ENCODE assay signal across 8 mouse cellular contexts in the genomic region with DNA sequence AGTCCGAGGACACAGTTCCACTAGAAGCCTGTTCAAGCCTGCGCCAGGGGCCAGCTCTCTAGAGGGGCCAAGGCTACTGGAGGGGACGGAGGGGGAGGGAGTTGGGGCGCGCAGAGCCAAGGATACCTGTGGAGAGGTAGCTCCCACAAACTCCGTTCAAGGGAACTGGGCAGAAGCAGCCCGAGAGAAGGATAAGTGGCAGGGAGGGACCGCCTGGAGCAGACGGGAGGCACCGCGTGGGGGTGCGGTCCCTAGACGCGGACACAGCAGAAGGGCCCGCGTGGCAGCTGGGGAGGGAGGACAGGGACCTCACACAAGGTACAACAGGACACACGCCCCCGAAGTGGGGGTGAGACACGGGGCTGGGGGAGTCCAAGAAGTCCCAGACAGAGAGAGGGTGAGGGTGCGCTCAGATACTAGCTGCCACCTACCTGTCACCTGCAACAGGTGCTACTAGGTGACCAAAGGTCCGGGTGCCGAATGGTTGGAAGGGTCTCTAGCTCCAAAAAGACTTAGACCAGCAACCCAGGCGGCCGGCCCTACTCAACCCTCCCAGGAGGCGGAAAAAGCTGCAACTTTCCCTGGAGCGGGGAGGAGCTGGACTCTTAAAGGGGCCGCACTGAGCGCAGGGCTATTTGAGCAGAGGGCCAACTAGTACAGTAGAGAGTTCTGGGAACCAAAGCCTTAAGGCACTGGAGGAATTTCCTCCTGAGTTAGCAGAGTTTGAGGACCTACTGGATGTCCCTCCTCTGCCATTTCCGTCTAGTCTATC. TPM values are rescaled to one million over a fixed set of nuclear protein-coding genes. Genes with fewer than 3 reads are reported as not detected.
DNase-seq lines count a peak whose midpoint lies in the region; ATAC-seq lines count a peak whose summit lies in the region.

Sytl4 (minus strand) TSS at position 582 of the 772 bp plus-strand sequence.

- H3K9me3 ChIP-seq in embryonic facial prominence, embryonic 14.5 days (ENCODE audit: control insufficient read depth, low read length), result no peaks in the 10 kb centered on the region
- H3K9me3 ChIP-seq in heart, embryonic 16.5 days (replicated peaks; ENCODE audit: control insufficient read depth, low read length), result no peaks in the 10 kb centered on the region
- H3K9me3 ChIP-seq in stomach, embryonic 16.5 days (replicated peaks; ENCODE audit: control insufficient read depth, low read length), result no peaks in the 10 kb centered on the region

- H3K27me3 ChIP-seq in embryonic facial prominence, embryonic 14.5 days (replicated peaks; ENCODE audit: control insufficient read depth, insufficient read depth, low read length), result peaks cover 17% of the 10 kb centered on the region
- no peaks in the 10 kb centered on the region; the same call in 1 of the 2 replicates for H3K27me3 ChIP-seq in heart, embryonic 16.5 days (ENCODE audit: control insufficient read depth, insufficient read depth, low read length)
- no peaks in the 10 kb centered on the region; the same call in 1 of the 2 replicates for H3K27me3 ChIP-seq in stomach, embryonic 16.5 days (ENCODE audit: control insufficient read depth, insufficient read depth, low read length)

- H3K4me3 ChIP-seq in embryonic facial prominence, embryonic 14.5 days (ENCODE audit: low read depth, low read length), result peak within 1 kb of the TSS; percentile 48
- H3K4me3 ChIP-seq in heart, embryonic 16.5 days (ENCODE audit: low read length), result peak within 1 kb of the TSS; percentile 57
- peak within 1 kb of the TSS; percentile 56 for H3K4me3 ChIP-seq in stomach, embryonic 16.5 days (replicated peaks; ENCODE audit: low read length)

- WGBS in embryonic facial prominence, embryonic 14.5 days, result 14% methylated on average over 28 of the region's 29 CpGs
- WGBS in heart, embryonic 16.5 days, result 18% methylated on average over 28 of the region's 29 CpGs
- 15% methylated on average over 29 of the region's 29 CpGs for WGBS in stomach, embryonic 16.5 days

- DNase-seq in adrenal gland, adult 8-10 months, result peak; percentile 21
- peak; percentile 37 for DNase-seq in embryonic facial prominence, embryonic 14.5 days (ENCODE audit: low spot score)
- DNase-seq in kidney, postnatal 14 days, result peak; percentile 45
- DNase-seq in lung, postnatal 4 days, result peak; percentile 31
- no peak for DNase-seq in layer of hippocampus, postnatal 25 days (ENCODE audit: extremely low spot score in 1 of 2, low spot score in 1 of 2)

- no peaks in the 10 kb centered on the region for H3K4me1 ChIP-seq in embryonic facial prominence, embryonic 14.5 days (ENCODE audit: control insufficient read depth, insufficient read depth, low read length)
- H3K4me1 ChIP-seq in heart, embryonic 16.5 days (ENCODE audit: control insufficient read depth, insufficient read depth, low read length), result no peaks in the 10 kb centered on the region
- H3K4me1 ChIP-seq in stomach, embryonic 16.5 days (ENCODE audit: control insufficient read depth, insufficient read depth, low read length), result no peaks in the 10 kb centered on the region

- H3K27ac ChIP-seq in embryonic facial prominence, embryonic 14.5 days (replicated peaks; ENCODE audit: low read depth, low read length), result no peak within 1 kb of the TSS
- H3K27ac ChIP-seq in heart, embryonic 16.5 days (ENCODE audit: low read length), result no peak within 1 kb of the TSS
- H3K27ac ChIP-seq in stomach, embryonic 16.5 days (ENCODE audit: low read length), result no peak within 1 kb of the TSS

- peak within 1 kb of the TSS; percentile 69 for H3K4me2 ChIP-seq in embryonic facial prominence, embryonic 14.5 days (ENCODE audit: low read depth, low read length)
- H3K4me2 ChIP-seq in heart, embryonic 16.5 days (ENCODE audit: low read depth, low read length), result peak within 1 kb of the TSS; percentile 79
- peak within 1 kb of the TSS; percentile 61 for H3K4me2 ChIP-seq in stomach, embryonic 16.5 days (ENCODE audit: low read depth, low read length)

- ATAC-seq in embryonic facial prominence, embryonic 14.5 days (ENCODE audit: low read depth), result peak; percentile 85
- peak; percentile 63; the same call in 1 of the 2 replicates for ATAC-seq in heart, embryonic 16.5 days (replicated peaks; ENCODE audit: extremely low read depth, insufficient read depth, low FRiP score)
- peak; percentile 75; the same call in 1 of the 2 replicates for ATAC-seq in stomach, embryonic 16.5 days (ENCODE audit: insufficient read depth, low FRiP score)
- ATAC-seq in monocyte, adult 5-6 weeks (replicated peaks; ENCODE audit: insufficient number of reproducible peaks, low FRiP score, low TSS enrichment, poor library complexity, severe bottlenecking), result no peak

- H3K9ac ChIP-seq in embryonic facial prominence, embryonic 14.5 days (ENCODE audit: low read depth, low read length), result peak within 1 kb of the TSS; percentile 56
- H3K9ac ChIP-seq in heart, embryonic 16.5 days (ENCODE audit: low read length), result peak within 1 kb of the TSS; percentile 58
- H3K9ac ChIP-seq in stomach, embryonic 16.5 days (ENCODE audit: low read length), result peak within 1 kb of the TSS; percentile 69

- H3K36me3 ChIP-seq in embryonic facial prominence, embryonic 14.5 days (ENCODE audit: control insufficient read depth, insufficient read depth, low read length), result no peaks in the 10 kb centered on the region
- H3K36me3 ChIP-seq in heart, embryonic 16.5 days (ENCODE audit: control insufficient read depth, insufficient read depth), result no peaks in the 10 kb centered on the region
- H3K36me3 ChIP-seq in stomach, embryonic 16.5 days (ENCODE audit: control insufficient read depth, insufficient read depth, low read length), result no peaks in the 10 kb centered on the region

RNA-seq across cellular contexts. Expression of gene Sytl4, which starts in this region (rescaled TPM):
- 10 to 100 TPM; 15.4 to 23.7 (median 19.6) TPM for total RNA-seq in adrenal gland, adult 8-10 months (2022)
- polyA plus RNA-seq in embryonic facial prominence, embryonic 14.5 days (2014; fragmentation: Nextera tagmentation; extraction: Ambion mirVana), result 5.0 and 6.1 TPM in 2 replicates
- polyA plus RNA-seq in heart, embryonic 16.5 days (2015; fragmentation: Nextera tagmentation; extraction: Ambion mirVana), result 1.9 and 2.8 TPM in 2 replicates
- polyA plus RNA-seq in stomach, embryonic 16.5 days (2015; fragmentation: Nextera tagmentation; extraction: Ambion mirVana), result 6.2 and 6.7 TPM in 2 replicates
- total RNA-seq in layer of hippocampus, postnatal 25 days (2021), result 1 to 10 TPM in 1 of 2 experiments, under 1 TPM in 1; 0.82 to 1.3 TPM
- 1.1 to 9.1 TPM (median 3.6 TPM) in 3 replicates for total RNA-seq in monocyte, adult 5-6 weeks (2017)

Comparison
In these comparisons a context has a peak if more than half of its experiments do, and no peak if none do; other contexts are left out.
1. DNase-seq: peak in adrenal gland, adult 8-10 months (single experiment), embryonic facial prominence, embryonic 14.5 days (single experiment), kidney, postnatal 14 days (single experiment) and lung, postnatal 4 days (2 of 2); none in layer of hippocampus, postnatal 25 days (0 of 2).
2. Peak in every context shown above with its lines, with median percentiles within 50 percentile points of each other: H3K4me2 ChIP-seq, H3K4me3 ChIP-seq and H3K9ac ChIP-seq.